Mouse (Mus musculus) forebrain, postnatal 0 days (tissue): ENCODE measurements around the gene Adgrl1. TPM values are rescaled to one million over a fixed set of nuclear protein-coding genes. Genes with fewer than 3 reads are reported as not detected.

Source experiments
- ATAC-seq: fragments of 200-750 bp; cut with Nextera tagmentation; 2 replicates; pipeline ENCODE4 v1.8.0; 2017; ENCODE audit warnings: mild to moderate bottlenecking, moderate library complexity
- DNase-seq: peaks from one replicate; pipeline ENCODE4 v3.0.0-alpha.2; 2015
- H3K27ac ChIP-seq: fragments of 300-500 bp; sonication (generic); 2 replicates; pipeline ENCODE4 v1.5.1; 2014; ENCODE audit warnings: low read depth, mild to moderate bottlenecking, antibody characterized with exemption, low read length, moderate library complexity, mixed read lengths
- H3K27me3 ChIP-seq: fragments of 300-500 bp; sonication (generic); 2 replicates; pipeline ENCODE4 v1.6.1; 2014; ENCODE audit warnings: mild to moderate bottlenecking, low read length, mixed read lengths; ENCODE audit not compliant: insufficient read depth
- H3K36me3 ChIP-seq: fragments of 300-500 bp; sonication (generic); 2 replicates; pipeline ENCODE4 v1.6.1; 2014; ENCODE audit warnings: mild to moderate bottlenecking, moderate library complexity; ENCODE audit not compliant: insufficient read depth
- H3K4me1 ChIP-seq: fragments of 300-500 bp; sonication (generic); 2 replicates; pipeline ENCODE4 v1.6.1; 2014; ENCODE audit warnings: antibody characterized with exemption; ENCODE audit not compliant: insufficient read depth
- H3K4me2 ChIP-seq: fragments of 300-500 bp; sonication (generic); 2 replicates; pipeline ENCODE4 v1.6.1; 2014; ENCODE audit warnings: low read depth, mild to moderate bottlenecking, moderate library complexity
- H3K4me3 ChIP-seq: fragments of 300-500 bp; sonication (generic); 2 replicates; pipeline ENCODE4 v1.5.1; 2014; ENCODE audit warnings: low read depth, low read length, mixed read lengths
- H3K9ac ChIP-seq: fragments of 300-500 bp; sonication (generic); 2 replicates; pipeline ENCODE4 v1.6.1; 2014; ENCODE audit warnings: mild to moderate bottlenecking
- H3K9me3 ChIP-seq: fragments of 300-500 bp; sonication (generic); 2 replicates; pipeline ENCODE4 v1.6.1; 2016; ENCODE audit warnings: low read length
- CTCF ChIP-seq: sonication (generic); IDR thresholded peaks from 2 replicates; pipeline ENCODE4 v1.5.1; 2016; ENCODE audit warnings: antibody characterized with exemption, control low read depth, low read depth
- WGBS: fragments of 180-500 bp; shearing (Covaris S2); extraction: QIAGEN DNeasy Blood & Tissue Kit; methylation state at CpG from one replicate; pipeline ENCODE4 v1.1.7; 2014; 5-methylcytosine and 5-hydroxymethylcytosine counted together
- polyA plus RNA-seq: library from polyadenylated mRNA; unstranded; fragments of >200 nt; fragmentation: Nextera tagmentation; extraction: Ambion mirVana; gene quantifications from 2 replicates; pipeline ENCODE4 v1.2.1, GENCODE M21; 2015
- total RNA-seq: library from RNA; depleted of rRNA; stranded (reverse); fragments of >200 nt; gene quantifications from 2 replicates; pipeline ENCODE4 v1.2.3, GENCODE M21; 2014

Gene Adgrl1
- total and polyA plus RNA-seq, 2 experiments from 2014 or later = 56.5 to 259 TPM

GRCm38 (mm10) chr8:83901566-83902485 lies 1.9 kb downstream of the Adgrl1 start:
- no peak for ATAC-seq
- Histone ChIP-seq H3K4me1 (peaks cover 20% of the 10 kb centered on the region; the same call in 1 of the 2 replicates), H3K9me3 (no peaks in the 10 kb centered on the region), H3K9ac (peak overlapping the region; percentile 98), H3K36me3 (no peaks in the 10 kb centered on the region; the same call in 1 of the 2 replicates), H3K4me3 (peak overlapping the region; percentile 95), H3K27me3 (no peaks in the 10 kb centered on the region), H3K4me2 (peak overlapping the region; percentile 79), H3K27ac (peak overlapping the region; percentile 99)
- WGBS = 13% methylated on average over 14 of the region's 14 CpGs
- peak; percentile 73 for DNase-seq
- TF ChIP-seq CTCF = no peak

GRCm38 (mm10) chr8:83902961-83903666 lies 3.2 kb downstream of the Adgrl1 start:
- Histone ChIP-seq H3K27ac (no peak overlapping the region), H3K36me3 (no peaks in the 10 kb centered on the region; the same call in 1 of the 2 replicates), H3K9me3 (no peaks in the 10 kb centered on the region), H3K4me2 (peak overlapping the region; percentile 79), H3K27me3 (no peaks in the 10 kb centered on the region), H3K4me3 (peak overlapping the region; percentile 95), H3K9ac (peak overlapping the region; percentile 18; the same call in 1 of the 2 replicates), H3K4me1 (peaks cover 9% of the 10 kb centered on the region; the same call in 1 of the 2 replicates)
- 13% methylated on average over 13 of the region's 13 CpGs for WGBS
- ATAC-seq = no peak
- TF ChIP-seq CTCF = peak; percentile 30; the same call in 1 of the 2 replicates
- no peak for DNase-seq

DNA sequence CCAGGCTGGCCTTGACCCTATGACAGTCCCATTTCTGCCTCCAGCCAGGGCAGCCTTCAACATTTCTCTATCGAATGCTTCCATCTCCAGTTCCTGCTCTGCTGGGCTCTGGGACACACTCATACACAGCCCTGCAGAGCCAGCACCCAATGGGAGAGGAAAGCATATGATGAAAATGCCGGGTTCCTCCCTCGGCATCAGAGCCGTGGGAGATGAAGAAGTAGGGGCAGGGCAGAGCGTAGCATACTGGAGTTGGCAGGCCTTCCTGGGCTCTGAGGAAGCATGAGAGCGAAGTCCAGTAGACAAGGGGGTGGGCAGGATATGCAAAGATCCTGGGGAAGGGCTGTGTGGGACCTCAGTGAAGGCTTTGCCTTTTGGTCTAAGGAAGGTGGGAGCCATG lies 8.7 kb downstream of the Adgrl1 start:
- Histone ChIP-seq H3K9me3 (no peaks in the 10 kb centered on the region), H3K27ac (no peak overlapping the region), H3K36me3 (peaks cover 4% of the 10 kb centered on the region; the same call in 1 of the 2 replicates), H3K4me1 (no peaks in the 10 kb centered on the region; the same call in 1 of the 2 replicates), H3K4me2 (no peak overlapping the region), H3K27me3 (no peaks in the 10 kb centered on the region), H3K4me3 (no peak overlapping the region), H3K9ac (no peak overlapping the region)
- ATAC-seq (no peak), DNase-seq (no peak)
- WGBS = 78% methylated on average over 6 of the region's 6 CpGs
- no peak for TF ChIP-seq CTCF

- Histone ChIP-seq H3K27ac (no peak overlapping the region), H3K4me1 (no peaks in the 10 kb centered on the region), H3K36me3 (peaks cover 4% of the 10 kb centered on the region; the same call in 1 of the 2 replicates), H3K9ac (no peak overlapping the region), H3K9me3 (no peaks in the 10 kb centered on the region), H3K27me3 (no peaks in the 10 kb centered on the region), H3K4me2 (no peak overlapping the region), H3K4me3 (no peak overlapping the region)
- no peak for DNase-seq
- peak; percentile 61 for ATAC-seq
- 39% methylated on average over 8 of the region's 8 CpGs for WGBS
- 0 out of 2 replicates have a peak, but pooled peaks have one; percentile 7 for TF ChIP-seq CTCF
These were observed 9.4 kb downstream of the Adgrl1 start for GRCm38 (mm10) chr8:83909311-83909710.

- no peak for TF ChIP-seq CTCF
These were observed 12.2 kb downstream of the Adgrl1 start for GRCm38 (mm10) chr8:83911809-83912731.

DNA sequence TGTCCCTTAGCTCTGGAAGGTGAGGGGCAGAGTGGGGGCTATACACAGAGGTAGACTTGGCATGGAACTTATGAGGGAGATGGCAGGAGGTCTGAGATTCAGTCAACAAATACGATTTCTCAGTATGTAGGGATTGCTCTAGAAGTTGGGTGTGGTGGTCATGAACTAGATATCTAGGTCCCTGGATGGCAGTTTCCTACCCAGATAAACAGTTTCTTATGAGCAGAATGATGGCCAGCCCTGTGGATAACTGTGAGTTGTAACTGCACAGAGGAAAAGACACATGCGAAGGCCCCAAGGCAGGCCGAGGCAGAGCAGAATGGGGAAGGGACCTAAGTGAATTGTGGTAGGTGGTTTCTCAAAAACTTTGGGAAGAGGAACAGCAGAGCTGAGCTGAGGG lies 14.3 kb downstream of the Adgrl1 start:
- Histone ChIP-seq H3K27me3 (no peaks in the 10 kb centered on the region), H3K9me3 (no peaks in the 10 kb centered on the region), H3K9ac (no peak overlapping the region), H3K36me3 (peaks cover 16% of the 10 kb centered on the region; the same call in 1 of the 2 replicates), H3K4me3 (no peak overlapping the region), H3K4me2 (no peak overlapping the region), H3K4me1 (peaks cover 10% of the 10 kb centered on the region; the same call in 1 of the 2 replicates), H3K27ac (no peak overlapping the region)
- 85% methylated on average over 3 of the region's 3 CpGs for WGBS
- TF ChIP-seq CTCF = no peak
- ATAC-seq (no peak), DNase-seq (no peak)

More at GRCm38 (mm10) chr8:83911809-83912731, 12.2 kb downstream of the Adgrl1 start:
- Histone ChIP-seq H3K4me1 (peaks cover 10% of the 10 kb centered on the region; the same call in 1 of the 2 replicates), H3K9ac (no peak overlapping the region), H3K27ac (no peak overlapping the region), H3K4me3 (no peak overlapping the region), H3K9me3 (no peaks in the 10 kb centered on the region), H3K27me3 (no peaks in the 10 kb centered on the region), H3K4me2 (no peak overlapping the region), H3K36me3 (0 out of 2 replicates have a peak, but pooled peaks cover 8% of the 10 kb centered on the region)
- WGBS = 79% methylated on average over 5 of the region's 5 CpGs
- no peak for DNase-seq
- no peak for ATAC-seq
